Mouse (Mus musculus) ES-E14 (cell line): Measurements from ENCODE around the gene Slc30a1. TPM values are rescaled to one million over a fixed set of nuclear protein-coding genes. Genes with fewer than 3 reads are reported as not detected.
A peak's percentile ranks its signal among the peaks of the same experiment; 100 is the strongest.

Experiments
- DNase-seq: peaks from one replicate; pipeline ENCODE4 v3.0.0-alpha.2; 2013; ENCODE audit warnings: low read depth, low spot score
- H3K27ac ChIP-seq: 2 replicates; pipeline ENCODE4 v1.5.1; 2012; ENCODE audit warnings: low read depth, mild to moderate bottlenecking, low read length, moderate library complexity, mixed read lengths; ENCODE audit not compliant: poor library complexity, insufficient read depth, severe bottlenecking
- H3K36me3 ChIP-seq: 2 replicates; pipeline ENCODE4 v1.6.1; 2012; ENCODE audit warnings: mild to moderate bottlenecking, low read length, moderate library complexity, mixed read lengths; ENCODE audit not compliant: control insufficient read depth, poor library complexity, insufficient read depth, severe bottlenecking
- H3K4me1 ChIP-seq, 2 experiments: fragments of 150-350 bp in 1 of 2; sonication (generic) in 1 of 2; 2 replicates each; pipeline ENCODE4 v1.6.1; 2012; ENCODE audit warnings: low read length in 2 of 2, mild to moderate bottlenecking in 1 of 2, mixed read lengths in 1 of 2; ENCODE audit not compliant: control insufficient read depth in 2 of 2, insufficient read depth in 2 of 2, poor library complexity in 1 of 2
- H3K4me3 ChIP-seq, 2 experiments: fragments of 150-350 bp in 1 of 2; sonication (generic) in 1 of 2; 2 replicates each; pipeline ENCODE4 v1.5.1; 2012; ENCODE audit warnings: low read length in 2 of 2, low read depth in 1 of 2, mild to moderate bottlenecking in 1 of 2, mixed read lengths in 1 of 2; ENCODE audit not compliant: insufficient read depth in 1 of 2, poor library complexity in 1 of 2, severe bottlenecking in 1 of 2
- H3K9ac ChIP-seq: 2 replicates; pipeline ENCODE4 v1.6.1; 2012; ENCODE audit warnings: low read depth, mild to moderate bottlenecking, low read length, mixed read lengths; ENCODE audit not compliant: poor library complexity, insufficient read depth, severe bottlenecking
- H3K9me3 ChIP-seq: fragments of 150-350 bp; sonication (generic); 2 replicates; pipeline ENCODE4 v1.6.1; 2012; ENCODE audit warnings: low read depth, mild to moderate bottlenecking, low read length; ENCODE audit not compliant: control insufficient read depth, insufficient read depth
- CHD2 ChIP-seq: IDR thresholded peaks from 2 replicates; pipeline ENCODE4 v1.6.1; 2014; ENCODE audit warnings: mild to moderate bottlenecking, low read depth, low read length, inconsistent platforms
- HCFC1 ChIP-seq: IDR thresholded peaks from 2 replicates; pipeline ENCODE4 v1.6.1; 2012; ENCODE audit warnings: low read length, inconsistent platforms, borderline replicate concordance; ENCODE audit not compliant: insufficient read depth
- MAFK ChIP-seq: IDR thresholded peaks from 2 replicates; pipeline ENCODE4 v1.6.1; 2014; ENCODE audit warnings: mild to moderate bottlenecking, low read depth, low read length, inconsistent platforms; ENCODE audit not compliant: insufficient read depth
- ZC3H11A ChIP-seq: IDR thresholded peaks from 2 replicates; pipeline ENCODE4 v1.6.1; 2012; ENCODE audit warnings: low read depth, mild to moderate bottlenecking, inconsistent platforms, low read length, borderline replicate concordance
- ZNF384 ChIP-seq: IDR thresholded peaks from 2 replicates; pipeline ENCODE4 v1.6.1; 2012; ENCODE audit warnings: low read depth, low read length, inconsistent platforms
- in situ Hi-C, 2 experiments: fragments of 600-800 bp; cut with MboI; formaldehyde crosslinking; loops; one replicate each; pipeline ENCODE4 v1.15.1; 2025; ENCODE audit warnings: low sequenced_read_pairs in 2 of 2, inconsistent platforms in 1 of 2; ENCODE audit not compliant: unreplicated experiment in 2 of 2
- total RNA-seq: library from RNA; depleted of rRNA; stranded (reverse); fragments of 300-350 nt; gene quantifications from 2 replicates; pipeline ENCODE4 v1.2.3, GENCODE M21; 2012

The Slc30a1 gene
- total RNA-seq, 1 experiment, result 27.2 TPM

DNA sequence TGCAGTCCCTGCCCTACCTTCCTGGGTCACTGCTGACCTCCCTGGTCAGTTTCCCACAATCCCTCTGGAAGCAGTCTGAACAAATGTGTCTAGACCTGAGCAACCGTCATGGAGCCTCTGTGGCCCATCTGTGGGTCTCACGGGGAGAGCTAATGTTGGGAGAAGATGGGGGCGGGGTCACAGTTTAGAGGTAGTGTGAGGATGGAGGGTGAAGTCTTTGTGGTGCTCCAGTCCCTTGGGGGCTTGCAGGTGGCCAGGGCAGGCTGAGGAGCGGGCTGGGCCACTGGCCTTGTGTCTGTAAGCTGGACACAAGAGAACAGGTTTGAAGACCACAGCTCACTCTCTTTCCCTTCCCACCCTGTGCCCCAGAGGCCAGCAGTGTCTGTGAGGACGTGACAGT lies 39.2 kb downstream of the Slc30a1 start:
- DNase-seq, result no peak
- Histone ChIP-seq H3K9ac (peak overlapping the region; percentile 18; the same call in 1 of the 2 replicates), H3K4me3 (peak overlapping the region in 1 of 2 experiments; percentile 15; a peak in 1 of 4 replicates), H3K4me1 (peaks cover 5 to 17% of the 10 kb centered on the region in 2 experiments; a peak in 3 of 4 replicates), H3K36me3 (no peaks in the 10 kb centered on the region), H3K27ac (peak overlapping the region; percentile 71; the same call in 1 of the 2 replicates), H3K9me3 (no peaks in the 10 kb centered on the region)
- in situ Hi-C loops, result no loop called here
- TF ChIP-seq ZNF384 (no peak), ZC3H11A (no peak), MAFK (no peak), CHD2 (no peak), HCFC1 (no peak)

DNA sequence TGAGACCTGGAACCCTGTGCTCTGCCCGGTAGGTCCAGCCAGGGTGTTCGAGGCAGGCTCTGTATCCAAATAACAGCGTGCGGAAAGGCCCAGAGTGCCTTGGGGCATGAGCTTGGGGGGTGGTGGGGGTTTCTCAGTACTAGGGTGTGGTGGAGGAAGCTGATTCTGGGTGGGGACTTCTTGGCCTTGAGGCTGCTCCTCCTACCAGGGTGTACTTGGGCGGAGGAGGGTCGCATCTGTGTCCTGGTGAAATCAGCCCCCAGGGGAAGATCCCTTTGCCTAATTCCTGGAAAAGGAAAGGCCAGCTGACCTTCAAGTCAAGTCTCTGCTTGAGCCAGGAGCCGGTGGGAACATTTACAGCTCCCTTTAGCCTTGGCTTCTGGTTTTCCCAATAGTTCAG lies 39.7 kb downstream of the Slc30a1 start:
- peak; percentile 87 for DNase-seq
- Histone ChIP-seq H3K9ac (peak overlapping the region; percentile 18; the same call in 1 of the 2 replicates), H3K36me3 (no peaks in the 10 kb centered on the region), H3K9me3 (no peaks in the 10 kb centered on the region), H3K4me3 (peak overlapping the region; percentile 14 to 51; a peak in 2 of 4 replicates), H3K4me1 (peaks cover 5 to 17% of the 10 kb centered on the region in 2 experiments; a peak in 3 of 4 replicates), H3K27ac (peak overlapping the region; percentile 87; the same call in 1 of the 2 replicates)
- TF ChIP-seq CHD2 (no peak), ZC3H11A (no peak)
- in situ Hi-C loops, result no loop called here

DNA sequence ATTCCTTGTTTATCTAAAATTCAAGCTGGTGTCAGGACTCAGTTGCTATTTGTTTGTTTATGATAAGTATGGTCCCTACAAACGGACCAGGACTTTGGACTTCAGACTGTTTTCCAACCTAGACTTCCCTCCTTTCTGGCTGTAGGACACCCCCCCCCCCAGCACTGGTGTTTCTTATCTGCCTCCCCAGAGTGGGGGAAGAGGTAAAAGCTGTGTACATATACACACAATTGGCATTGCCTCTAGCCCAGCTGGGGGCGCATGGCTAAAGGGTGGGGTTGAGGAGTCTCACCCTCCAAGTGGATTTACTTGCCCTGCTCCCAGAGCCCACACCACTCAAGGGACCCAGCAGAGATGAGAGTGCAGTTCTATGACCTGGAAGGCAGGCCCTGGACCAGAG lies 40.3 kb downstream of the Slc30a1 start:
- Histone ChIP-seq H3K4me1 (peaks cover 5 to 17% of the 10 kb centered on the region in 2 experiments; a peak in 3 of 4 replicates), H3K27ac (peak overlapping the region; percentile 87)
- in situ Hi-C loops, result no loop called here

DNA sequence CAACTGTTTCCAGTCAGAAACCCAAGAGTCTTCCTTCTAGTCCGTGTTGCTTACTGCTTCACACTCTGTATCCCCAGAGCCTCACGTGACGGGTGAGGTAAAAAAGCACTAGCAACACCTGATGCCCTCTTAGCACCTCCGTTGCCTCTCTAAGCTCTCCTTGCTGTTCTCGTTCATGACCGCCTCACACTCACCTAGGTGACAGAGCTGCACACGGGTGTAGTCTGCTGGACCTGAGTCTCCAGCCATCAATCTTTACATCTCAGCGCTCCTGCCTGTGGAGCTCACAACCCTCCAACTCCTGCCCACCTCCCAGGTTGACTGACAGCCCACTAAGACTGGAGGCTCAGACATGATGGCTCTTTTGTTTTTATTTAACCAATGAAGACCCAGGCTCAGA lies 41.2 kb downstream of the Slc30a1 start:
- Histone ChIP-seq H3K36me3 (no peaks in the 10 kb centered on the region), H3K4me1 (peaks cover 2 to 14% of the 10 kb centered on the region in 2 experiments; a peak in 3 of 4 replicates), H3K4me3 (peak overlapping the region; percentile 4 to 51; a peak in 3 of 4 replicates), H3K9ac (peak overlapping the region; percentile 68; the same call in 1 of the 2 replicates), H3K9me3 (no peaks in the 10 kb centered on the region), H3K27ac (peak overlapping the region; percentile 63; the same call in 1 of the 2 replicates)
- no peak for DNase-seq
- TF ChIP-seq ZNF384 (no peak), ZC3H11A (no peak), CHD2 (no peak), HCFC1 (no peak), MAFK (no peak)
- in situ Hi-C loops, result no loop called here

More for the DNA sequence above, 40.3 kb downstream of the Slc30a1 start:
- Histone ChIP-seq H3K36me3 (no peaks in the 10 kb centered on the region), H3K4me3 (peak overlapping the region; percentile 14 to 51; a peak in 3 of 4 replicates), H3K9ac (peak overlapping the region; percentile 42; the same call in 1 of the 2 replicates), H3K9me3 (no peaks in the 10 kb centered on the region)
- TF ChIP-seq MAFK, result no peak
- no peak for TF ChIP-seq HCFC1
- no peak for TF ChIP-seq ZC3H11A
- TF ChIP-seq ZNF384, result no peak
- DNase-seq, result no peak
